Mouse (Mus musculus) stomach, postnatal 0 days (tissue): ENCODE results near the gene Disc1.

Experiments
- CTCF ChIP-seq: IDR thresholded peaks from 2 replicates; pipeline ENCODE4 v1.5.1; 2016; ENCODE audit warnings: antibody characterized with exemption, low read depth, mild to moderate bottlenecking, moderate library complexity
- EP300 ChIP-seq: optimal IDR thresholded peaks from 2 replicates; pipeline ENCODE3; 2016; ENCODE audit warnings: antibody characterized with exemption

DNA sequence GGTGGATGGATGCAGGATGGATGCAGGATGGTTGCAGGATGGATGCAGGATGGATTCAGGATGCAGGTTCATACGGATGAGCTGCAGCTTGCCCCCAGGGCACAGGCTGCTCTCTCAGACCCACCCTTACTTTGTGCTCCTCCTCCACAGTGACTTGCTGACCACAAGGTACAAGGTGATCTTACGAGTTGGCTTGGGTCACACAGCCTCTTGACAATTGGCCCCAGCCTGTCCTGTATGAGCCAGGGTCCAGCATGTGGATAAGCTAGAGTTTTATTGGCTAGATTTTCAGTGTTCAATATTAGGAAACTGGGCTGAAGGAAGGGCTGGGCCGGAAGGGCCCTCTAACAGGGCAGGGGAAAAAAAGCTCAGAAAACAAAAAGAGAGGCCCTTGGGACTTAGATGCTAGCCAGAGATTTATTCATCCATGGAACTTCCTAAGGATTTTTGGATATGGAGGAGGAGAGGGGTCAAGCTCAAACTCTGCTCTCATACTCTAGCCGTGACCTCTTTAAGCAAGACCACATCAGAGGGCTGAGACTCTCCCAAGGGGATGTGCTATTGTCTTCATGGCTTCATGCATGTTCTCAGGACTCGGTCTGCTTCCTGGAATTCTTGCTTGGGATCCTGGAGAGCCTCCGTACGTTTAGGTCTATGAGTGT is 143.5 kb downstream of the Disc1 start:
- no peak for TF ChIP-seq CTCF
- no peak for TF ChIP-seq EP300
